Comparison of ENCODE assay signal across 8 mouse cellular contexts in the genomic region with DNA sequence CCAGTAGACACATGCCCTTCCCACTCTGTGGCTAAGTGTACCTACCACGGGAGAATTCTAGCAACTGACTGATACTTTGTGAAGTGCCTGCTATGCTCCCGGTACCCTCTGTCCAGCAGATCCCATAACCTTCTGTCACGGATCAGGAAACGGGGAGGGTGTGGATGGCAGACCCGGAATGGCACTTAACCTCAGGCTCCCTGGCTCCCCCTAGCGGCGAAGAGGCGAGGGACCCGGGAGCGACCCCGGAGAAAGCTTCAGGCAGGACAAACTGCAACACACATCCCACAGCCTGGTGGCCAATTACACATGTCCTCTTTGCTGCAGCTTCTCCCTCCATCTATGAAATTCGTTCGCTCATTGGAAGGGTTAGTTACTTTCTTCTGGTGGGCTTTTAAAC. TPM values are rescaled to one million over a fixed set of nuclear protein-coding genes. Genes with fewer than 3 reads are reported as not detected.
DNase-seq lines count a peak whose midpoint lies in the region; ATAC-seq and TF ChIP-seq lines count a peak whose summit lies in the region.

No protein-coding gene starts in this region.

- no peaks in the 10 kb centered on the region for H3K79me2 ChIP-seq in C2C12 (ENCODE audit: control insufficient read depth, insufficient read depth)

- no peaks in the 10 kb centered on the region for H3K27me3 ChIP-seq in C2C12 (ENCODE audit: control insufficient read depth, insufficient read depth, insufficient read length)
- H3K27me3 ChIP-seq in heart, embryonic 10.5 days (ENCODE audit: insufficient read depth, poor library complexity, severe bottlenecking) = peaks cover 34% of the 10 kb centered on the region
- peaks cover 24% of the 10 kb centered on the region for H3K27me3 ChIP-seq in lung, embryonic 14.5 days (ENCODE audit: insufficient read depth, low read length)

- TF ChIP-seq CTCF in C2C12 (IDR thresholded peaks at IDR 0.05; ENCODE audit: control insufficient read depth, insufficient read depth, insufficient read length) = peak; percentile 92
- peak; percentile 95 for TF ChIP-seq CTCF in lung, embryonic 14.5 days (IDR thresholded peaks at IDR 0.05; ENCODE audit: low read depth)

- peaks cover 22% of the 10 kb centered on the region for H3K4me1 ChIP-seq in heart, embryonic 10.5 days
- peaks cover 1% of the 10 kb centered on the region for H3K4me1 ChIP-seq in lung, embryonic 14.5 days (ENCODE audit: insufficient read depth)

- H3K27ac ChIP-seq in heart, embryonic 10.5 days = no peak overlapping the region
- no peak overlapping the region for H3K27ac ChIP-seq in lung, embryonic 14.5 days (ENCODE audit: low read depth)

- no peak overlapping the region for H3K9ac ChIP-seq in lung, embryonic 14.5 days

- no peaks in the 10 kb centered on the region for H3K79me3 ChIP-seq in C2C12 (ENCODE audit: low read depth)

- no peak overlapping the region for H3K4me2 ChIP-seq in lung, embryonic 14.5 days

- H3K4me3 ChIP-seq in C2C12 (ENCODE audit: insufficient read depth, poor library complexity, severe bottlenecking) = no peak overlapping the region
- H3K4me3 ChIP-seq in heart, embryonic 10.5 days = no peak overlapping the region
- no peak overlapping the region for H3K4me3 ChIP-seq in lung, embryonic 14.5 days (ENCODE audit: low read depth, low read length)

- no peak overlapping the region for H3ac ChIP-seq in C2C12 (ENCODE audit: control insufficient read depth, insufficient read length, low read depth)

- 3% methylated on average over 13 of the region's 13 CpGs for WGBS in heart, embryonic 10.5 days
- WGBS in lung, embryonic 14.5 days = 3% methylated on average over 13 of the region's 13 CpGs

- no peaks in the 10 kb centered on the region for H3K36me3 ChIP-seq in C2C12 (ENCODE audit: control insufficient read depth, insufficient read depth)
- H3K36me3 ChIP-seq in heart, embryonic 10.5 days = no peaks in the 10 kb centered on the region
- H3K36me3 ChIP-seq in lung, embryonic 14.5 days (ENCODE audit: insufficient read depth) = no peaks in the 10 kb centered on the region

- no peaks in the 10 kb centered on the region for H3K9me3 ChIP-seq in heart, embryonic 10.5 days
- H3K9me3 ChIP-seq in lung, embryonic 14.5 days (ENCODE audit: low read depth, low read length) = no peaks in the 10 kb centered on the region

- DNase-seq in NIH3T3 (ENCODE audit: low read depth) = peak; percentile 80
- DNase-seq in cerebellum, postnatal 36 days = peak; percentile 60 to 61
- DNase-seq in heart, embryonic 10.5 days (ENCODE audit: low spot score) = peak; percentile 92
- peak; percentile 87 to 94 for DNase-seq in kidney, postnatal 36 days
- peak; percentile 86 for DNase-seq in lung, embryonic 14.5 days
- DNase-seq in right cerebral cortex, postnatal 25 days = peak; percentile 26
- peak; percentile 82 for DNase-seq in urinary bladder, postnatal 36 days (ENCODE audit: low spot score in 2 of 2)

- ATAC-seq in lung, embryonic 14.5 days (ENCODE audit: insufficient read depth) = peak; percentile 44

TF ChIP-seq in C2C12, 6 proteins besides CTCF, POLR2A, EP300 and RAD21:
- TF ChIP-seq FOSL1 (IDR thresholded peaks at IDR 0.05; ENCODE audit: insufficient read depth, low read length, poor library complexity, severe bottlenecking) (no peak), MYOG (IDR thresholded peaks at IDR 0.05; ENCODE audit: control insufficient read depth, extremely low read depth, insufficient read length) (no peak), MYOD1 (IDR thresholded peaks at IDR 0.05; ENCODE audit: control insufficient read depth, insufficient read length, low read depth) (no peak), CEBPB (IDR thresholded peaks at IDR 0.05; ENCODE audit: low read depth) (no peak), MAX (IDR thresholded peaks at IDR 0.05) (no peak), USF1 (IDR thresholded peaks at IDR 0.05; ENCODE audit: low read depth) (no peak)

RNA-seq across cellular contexts. Expression of a gene that starts 3.4 kb away (rescaled TPM):
- polyA plus RNA-seq in C2C12 (2012; fragmentation: generic; extraction: Trizol) = 0.27 TPM
- polyA plus RNA-seq in heart, embryonic 10.5 days (2016; fragmentation: Nextera tagmentation; extraction: Ambion mirVana) = 5.0 and 5.7 TPM in 2 replicates
- 3.0 and 3.6 TPM in 2 replicates for polyA plus RNA-seq in lung, embryonic 14.5 days (2014; fragmentation: Nextera tagmentation; extraction: Ambion mirVana)

RNA-seq across cellular contexts. Expression of a gene that starts 17.8 kb away (rescaled TPM):
- polyA plus RNA-seq in C2C12 (2012; fragmentation: generic; extraction: Trizol) = 21.5 TPM
- 6.3 and 6.5 TPM in 2 replicates for polyA plus RNA-seq in heart, embryonic 10.5 days (2016; fragmentation: Nextera tagmentation; extraction: Ambion mirVana)
- polyA plus RNA-seq in lung, embryonic 14.5 days (2014; fragmentation: Nextera tagmentation; extraction: Ambion mirVana) = 11.2 and 11.3 TPM in 2 replicates

RNA-seq across cellular contexts. Expression of a gene that starts 40.2 kb away (rescaled TPM):
- 3,499 TPM for polyA plus RNA-seq in C2C12 (2012; fragmentation: generic; extraction: Trizol)
- polyA plus RNA-seq in heart, embryonic 10.5 days (2016; fragmentation: Nextera tagmentation; extraction: Ambion mirVana) = 345 and 365 TPM in 2 replicates
- 799 and 802 TPM in 2 replicates for polyA plus RNA-seq in lung, embryonic 14.5 days (2014; fragmentation: Nextera tagmentation; extraction: Ambion mirVana)

RNA-seq across cellular contexts. Expression of a gene that starts 55.1 kb away (rescaled TPM):
- 42.0 TPM for polyA plus RNA-seq in C2C12 (2012; fragmentation: generic; extraction: Trizol)
- 25.8 and 30.6 TPM in 2 replicates for polyA plus RNA-seq in heart, embryonic 10.5 days (2016; fragmentation: Nextera tagmentation; extraction: Ambion mirVana)
- polyA plus RNA-seq in lung, embryonic 14.5 days (2014; fragmentation: Nextera tagmentation; extraction: Ambion mirVana) = 28.2 and 35.3 TPM in 2 replicates

Comparison
In these comparisons a context has a peak if more than half of its experiments do, and no peak if none do; other contexts are left out.
1. DNase-seq: peak in every context shown above with its lines; median percentile 92 in heart, embryonic 10.5 days; 90 in kidney, postnatal 36 days; 86 in lung, embryonic 14.5 days; 82 in urinary bladder, postnatal 36 days; 80 in NIH3T3; 60 in cerebellum, postnatal 36 days; 26 in right cerebral cortex, postnatal 25 days.